Mouse (Mus musculus) kidney, postnatal 4 days (tissue): ENCODE results near the gene Chrm3.
"Not testable (repeated sequence)": the region's sequence is repeated elsewhere in the genome, so short reads cannot be mapped to it uniquely, and the experiment has no call there.

ENCODE experiments used
- DNase-seq, 2 experiments: peaks; one replicate each; pipeline ENCODE4 v3.0.0; 2021; ENCODE audit warnings: mixed read lengths in 2 of 2

The Chrm3 gene

GRCm38 (mm10) chr13:10360777-10361176, at the start of gene Chrm3:
TSS of gene Chrm3 (minus strand) at chr13:10360847.
- peak; percentile 58 to 69 for DNase-seq

GRCm38 (mm10) chr13:10394364-10394763, 33.7 kb upstream of the Chrm3 start:
- no peak for DNase-seq

GRCm38 (mm10) chr13:10375487-10375886, 14.8 kb upstream of the Chrm3 start:
- not testable (repeated sequence) for DNase-seq

DNA sequence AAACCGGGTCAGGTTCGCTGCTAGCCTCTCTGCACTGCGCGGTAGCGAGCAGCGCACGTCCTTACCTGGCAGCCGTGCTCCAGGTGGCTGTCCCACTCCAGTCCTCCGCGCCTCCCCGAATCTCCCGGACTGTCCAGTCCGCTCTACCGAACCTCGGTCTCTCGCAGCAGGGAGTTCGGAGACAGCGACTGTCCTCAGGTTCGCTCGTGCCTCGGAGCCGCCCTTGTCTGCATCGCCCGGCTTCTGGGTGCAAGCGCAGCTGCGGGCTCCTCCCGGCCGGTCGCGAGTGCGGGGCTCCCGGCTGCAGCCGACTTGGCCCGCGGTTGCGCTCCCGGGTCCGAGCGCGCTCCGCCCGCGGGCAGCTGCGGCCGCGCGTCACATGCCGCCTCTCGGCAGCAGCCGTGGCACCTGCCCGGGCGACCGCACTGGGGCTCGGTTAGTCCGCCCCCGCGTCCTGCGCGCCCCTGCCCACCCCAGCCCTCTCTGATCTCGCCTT, 400 bp downstream of the Chrm3 start:
- peak; percentile 35 to 54 for DNase-seq

DNA sequence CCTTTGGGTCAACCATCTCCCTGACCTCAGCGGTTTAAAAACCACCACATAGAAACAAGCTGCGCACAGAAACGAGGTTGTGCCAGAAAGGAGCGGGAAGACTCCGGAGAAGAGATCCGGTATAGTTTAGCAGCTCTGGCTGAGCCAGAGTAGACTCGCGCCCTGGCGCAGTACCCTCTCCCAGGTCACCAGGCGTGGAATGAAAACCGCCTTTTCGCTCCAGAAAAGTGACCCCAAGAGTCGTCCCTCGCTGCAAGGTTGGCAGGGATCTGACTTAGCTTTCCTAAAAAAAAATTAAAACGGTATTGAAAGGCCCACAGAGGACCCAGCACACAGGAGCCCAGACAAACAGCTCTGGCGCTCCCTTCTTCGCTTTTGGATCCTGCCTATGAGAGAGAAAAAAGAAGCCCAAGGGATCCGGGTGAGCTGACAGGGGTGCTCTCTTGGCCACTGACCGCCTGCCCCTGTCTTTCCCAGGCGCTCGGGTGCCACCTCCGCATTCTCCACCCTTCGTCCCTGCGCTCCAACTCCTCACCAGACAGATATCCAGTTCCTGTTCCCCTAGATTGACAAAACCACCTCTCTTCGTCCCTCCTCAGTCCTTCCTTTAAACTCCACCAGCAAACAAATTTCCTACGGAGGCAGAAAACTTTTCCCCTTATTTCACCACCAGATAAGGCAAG, 990 bp downstream of the Chrm3 start:
- peak; percentile 26 to 27 for DNase-seq

- no peak for DNase-seq
Measured at GRCm38 (mm10) chr13:10355796-10356195, 4.9 kb downstream of the Chrm3 start.

- peak in 1 of 2 experiments; percentile 3 for DNase-seq
Measured at GRCm38 (mm10) chr13:10354885-10355575, 5.6 kb downstream of the Chrm3 start.

DNA sequence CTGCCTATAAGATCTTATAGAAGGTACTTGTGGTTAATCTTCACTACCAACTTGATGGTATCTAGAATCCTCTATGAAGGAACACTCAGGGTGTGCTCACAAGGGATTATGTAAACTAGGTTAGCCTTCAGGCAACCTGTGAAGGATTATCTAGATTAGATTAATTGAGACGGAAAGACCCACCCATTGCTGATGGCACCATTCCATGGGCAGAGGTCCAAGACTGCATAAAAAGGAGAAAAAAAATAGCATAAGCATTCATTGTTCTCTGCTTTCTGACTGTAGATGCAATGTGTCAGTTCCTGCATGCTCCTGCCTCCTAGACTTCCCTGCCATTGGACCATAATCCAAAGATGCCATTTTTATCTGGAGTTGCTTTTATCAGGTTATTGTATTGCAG, 8.5 kb downstream of the Chrm3 start:
- peak; percentile 16 to 18 for DNase-seq

DNA sequence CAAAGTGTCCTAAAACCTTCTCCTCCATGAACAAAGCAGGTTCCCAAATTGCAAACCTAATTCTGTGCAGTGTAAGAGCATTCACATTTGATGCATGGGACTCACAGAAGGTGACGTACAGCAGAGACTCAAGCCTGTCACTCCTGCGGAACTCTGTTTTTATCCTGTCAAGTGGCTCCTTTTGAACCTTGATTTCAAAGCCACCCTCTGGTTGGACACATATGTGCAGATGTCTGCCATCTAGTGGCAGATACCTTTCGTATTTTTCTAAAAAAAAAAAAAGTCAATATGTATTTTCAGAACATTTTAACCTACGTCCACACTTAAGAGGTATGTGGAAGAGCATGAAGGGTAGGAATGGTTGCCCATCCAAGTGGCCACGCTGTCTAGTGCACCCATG, 16.3 kb downstream of the Chrm3 start:
- no peak for DNase-seq

DNA sequence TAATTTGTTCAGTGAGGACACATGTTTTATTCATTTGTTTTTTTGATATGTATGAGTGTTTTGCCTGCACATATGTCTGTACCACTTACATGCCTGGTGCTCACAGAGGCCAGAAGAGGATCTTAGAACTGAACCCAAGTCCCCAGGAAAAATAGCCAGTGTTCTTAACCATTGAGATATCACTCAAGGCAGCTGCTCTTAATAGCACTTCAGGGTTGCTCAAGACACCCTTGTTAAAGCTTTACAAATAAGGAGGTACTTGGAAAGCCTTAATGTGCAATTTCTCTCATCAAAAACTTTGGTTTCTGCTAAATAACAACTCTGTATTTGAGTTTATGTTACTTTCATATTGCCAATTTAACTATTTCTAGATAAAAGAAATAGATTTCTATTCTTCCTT, 25.1 kb downstream of the Chrm3 start:
- DNase-seq, result no peak

DNA sequence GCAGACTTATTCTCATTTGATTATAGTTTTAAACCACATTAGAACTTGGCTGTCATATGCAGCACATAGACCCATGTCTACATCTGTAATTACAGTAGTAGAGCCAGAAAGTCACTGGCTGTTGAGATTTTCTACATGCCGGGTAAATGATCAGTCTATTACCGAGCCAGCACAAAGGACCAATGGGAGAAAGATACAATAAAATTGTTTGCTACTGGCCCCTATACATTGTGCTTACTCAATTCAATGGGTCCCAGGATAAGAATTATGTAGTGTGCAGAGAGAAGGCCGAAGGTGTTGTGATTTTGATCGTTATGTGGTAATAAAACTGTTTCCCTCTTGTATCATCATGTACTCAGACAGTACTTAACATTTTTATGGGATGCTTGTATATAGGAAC, 27.9 kb downstream of the Chrm3 start:
- DNase-seq, result no peak

GRCm38 (mm10) chr13:10309811-10310210, 50.8 kb downstream of the Chrm3 start:
- DNase-seq, result no peak

GRCm38 (mm10) chr13:10295160-10295559, 65.5 kb downstream of the Chrm3 start:
- DNase-seq, result no peak

DNA sequence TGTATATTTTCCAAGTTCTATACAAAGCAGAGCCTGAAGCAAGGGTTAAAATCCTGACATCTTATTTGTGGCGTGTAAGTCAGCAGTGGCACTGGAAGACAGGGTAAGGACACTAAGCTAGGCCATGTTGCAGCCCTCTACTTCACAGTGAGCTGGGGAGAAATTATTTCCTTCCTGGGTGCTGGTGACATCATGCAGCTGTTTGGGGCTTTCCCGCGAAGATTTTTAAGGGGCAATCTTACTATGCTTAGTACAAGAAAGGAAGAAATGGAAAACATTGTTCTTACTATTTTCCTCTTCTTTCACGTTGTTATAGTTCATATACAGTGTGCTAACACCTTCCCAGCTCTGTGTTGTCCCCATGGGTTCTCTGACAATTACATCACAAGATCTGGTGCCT, 76.3 kb downstream of the Chrm3 start:
- DNase-seq, result no peak

DNA sequence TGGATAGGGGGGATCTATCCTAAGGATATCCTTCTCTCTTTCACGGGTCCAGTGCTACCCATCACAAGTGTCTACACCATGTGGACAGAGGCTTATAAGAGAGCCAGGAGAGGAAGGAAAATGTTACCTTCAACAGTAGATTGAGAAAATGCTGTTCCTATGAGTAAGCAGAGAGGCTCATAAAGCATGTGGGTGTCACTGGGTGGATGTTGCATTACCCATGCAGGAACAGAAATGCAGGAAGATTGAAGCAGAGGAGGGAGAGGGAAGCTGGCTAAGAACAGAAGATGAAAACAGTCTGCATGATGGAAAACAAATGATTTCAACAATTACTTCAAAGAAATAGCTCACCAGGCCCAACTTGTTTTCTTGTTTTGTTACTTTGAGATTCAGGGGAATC, 85.7 kb downstream of the Chrm3 start:
- no peak for DNase-seq

DNA sequence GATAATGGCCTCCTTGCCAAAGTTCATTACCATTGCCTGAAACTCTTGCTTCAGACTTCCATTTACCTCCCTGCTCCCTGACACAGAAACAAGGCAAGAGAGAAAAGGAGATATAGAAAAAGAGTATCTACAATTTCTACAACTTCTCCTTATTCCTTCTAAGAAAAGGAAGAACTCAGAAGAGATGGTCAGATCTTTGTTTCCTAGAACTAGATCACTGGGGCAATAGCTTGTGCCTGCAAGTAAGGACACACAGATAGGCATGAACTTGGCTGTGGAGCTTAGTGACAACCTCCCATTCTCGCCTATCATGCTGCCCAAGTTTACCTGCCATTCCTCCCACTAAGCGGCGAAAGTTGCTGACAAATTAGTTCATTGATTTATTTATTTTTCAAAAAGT, 96.9 kb downstream of the Chrm3 start:
- DNase-seq, result no peak

DNA sequence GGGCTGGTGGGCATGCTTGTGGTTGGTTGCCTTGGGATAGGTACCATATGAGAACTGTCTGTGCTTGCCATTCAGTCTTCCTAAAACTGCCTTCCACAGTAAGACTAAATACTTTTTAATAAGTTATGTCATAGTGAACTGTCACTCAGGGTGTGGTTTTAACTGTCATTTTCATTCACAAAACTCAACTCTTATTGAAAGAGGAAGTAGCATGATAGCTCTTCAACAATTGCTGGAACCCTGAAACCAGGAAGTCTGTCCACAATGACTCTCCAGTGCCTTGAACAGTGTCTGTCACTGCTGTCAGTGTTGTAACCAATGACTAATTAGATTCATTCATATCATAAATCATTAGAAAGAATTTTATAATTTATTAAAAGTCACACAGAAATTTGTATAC, 107.6 kb downstream of the Chrm3 start:
- DNase-seq, result no peak

DNA sequence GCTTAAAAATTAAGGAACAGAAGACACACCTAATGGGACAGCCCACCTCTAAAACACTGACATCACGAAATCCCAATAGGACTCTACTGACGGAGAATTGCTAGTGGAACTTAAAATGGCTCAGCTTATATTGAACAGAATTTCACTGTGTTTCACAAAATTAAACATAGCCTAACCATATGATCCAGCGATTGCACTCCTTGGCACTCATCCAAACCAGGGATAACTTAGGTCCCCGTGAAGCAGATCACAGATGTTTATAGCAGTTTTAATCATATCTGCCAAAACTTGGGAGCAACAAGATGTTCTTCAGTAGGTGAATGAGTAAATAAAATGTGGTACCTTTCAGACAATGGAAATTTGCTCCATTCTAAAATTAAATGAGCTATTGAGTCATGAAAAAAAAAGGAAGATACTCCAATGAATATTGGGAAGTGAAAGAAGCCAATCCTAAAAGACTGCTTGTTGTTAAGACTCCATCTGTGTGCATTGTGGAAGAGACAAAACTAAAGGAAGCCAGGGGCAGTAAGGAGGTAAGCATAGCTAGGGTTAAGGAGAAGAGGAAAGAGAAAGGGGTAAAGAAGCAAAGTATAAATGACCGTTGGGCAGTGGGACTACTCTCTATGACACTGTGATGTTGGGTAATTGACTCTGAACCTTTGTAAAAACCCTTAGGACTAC, 109.0 kb downstream of the Chrm3 start:
- DNase-seq, result no peak

GRCm38 (mm10) chr13:10244243-10244998, 116.2 kb downstream of the Chrm3 start:
- peak in 1 of 2 experiments; percentile 15 for DNase-seq

DNA sequence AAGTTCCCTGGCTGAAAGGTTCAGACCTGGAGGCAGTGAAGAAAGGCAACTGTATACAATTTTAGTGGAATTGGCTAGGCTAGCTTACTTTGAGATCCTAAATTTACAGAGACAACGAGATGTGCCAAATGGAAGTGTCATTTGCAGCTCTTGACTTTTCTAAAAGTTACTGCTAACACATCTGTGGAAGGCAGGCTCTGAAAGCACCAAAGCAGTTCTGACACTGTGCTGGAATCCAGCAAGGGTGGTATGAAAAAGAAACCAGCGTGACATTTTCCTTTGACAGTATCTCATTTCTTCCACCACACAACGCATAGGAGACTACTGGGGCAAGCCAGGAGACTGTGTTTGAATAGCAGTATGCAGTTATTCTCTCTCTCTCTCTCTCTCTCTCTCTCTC, 120.4 kb downstream of the Chrm3 start:
- DNase-seq, result no peak

GRCm38 (mm10) chr13:10239825-10240224, 120.8 kb downstream of the Chrm3 start:
- DNase-seq, result no peak

- no peak for DNase-seq
Measured at GRCm38 (mm10) chr13:10237616-10238015, 123.0 kb downstream of the Chrm3 start.

DNA sequence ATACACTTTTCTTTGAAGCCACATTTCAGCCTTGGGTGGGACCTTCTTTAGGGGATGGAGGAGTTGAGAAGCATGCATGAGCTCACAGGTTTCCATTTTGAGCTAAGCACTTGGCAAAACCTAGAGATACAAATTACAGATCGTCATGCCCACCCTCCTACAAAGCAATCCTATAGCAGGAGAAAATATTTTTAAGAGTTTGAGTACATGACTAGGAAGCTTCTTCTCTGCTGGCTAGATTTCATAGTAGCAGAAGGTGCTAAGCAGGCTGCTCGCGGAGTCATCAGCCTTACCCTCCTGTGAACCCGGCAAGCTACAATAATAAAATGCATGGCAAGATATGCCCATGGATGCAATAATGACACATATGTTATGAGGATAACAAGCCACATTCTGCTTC, 124.4 kb downstream of the Chrm3 start:
- DNase-seq, result no peak
